8 mouse cellular contexts compared by ENCODE assay signal in genomic region chr17:25795609-25796092, GRCm38 (mm10). TPM values are rescaled to one million over a fixed set of nuclear protein-coding genes. Genes with fewer than 3 reads are reported as not detected.
DNase-seq lines count a peak whose midpoint lies in the region; ATAC-seq and TF ChIP-seq lines count a peak whose summit lies in the region.

TSS of gene AC134908.4 (minus strand) at chr17:25795659.

- TF ChIP-seq CTCF in G1E (IDR thresholded peaks at IDR 0.05; ENCODE audit: low read depth, low read length): no peak
- TF ChIP-seq CTCF in liver, postnatal 0 days (IDR thresholded peaks at IDR 0.05; ENCODE audit: low read depth): no peak

- H3K36me3 ChIP-seq in G1E (replicated peaks): peaks cover 39% of the 10 kb centered on the region
- H3K36me3 ChIP-seq in forebrain, embryonic 13.5 days (ENCODE audit: poor library complexity, severe bottlenecking): 0 out of 2 replicates have a peak, but pooled peaks cover under 1% of the 10 kb centered on the region
- H3K36me3 ChIP-seq in kidney, embryonic 15.5 days: 0 out of 2 replicates have a peak, but pooled peaks cover 5% of the 10 kb centered on the region
- no peaks in the 10 kb centered on the region for H3K36me3 ChIP-seq in liver, postnatal 0 days (replicated peaks; ENCODE audit: insufficient read depth, low read length)

- H3K4me3 ChIP-seq in G1E (ENCODE audit: low read depth, low read length): peak within 1 kb of the TSS; percentile 89
- peak within 1 kb of the TSS; percentile 74 for H3K4me3 ChIP-seq in forebrain, embryonic 13.5 days
- peak within 1 kb of the TSS; percentile 67 for H3K4me3 ChIP-seq in kidney, embryonic 15.5 days (replicated peaks)
- peak within 1 kb of the TSS; percentile 89 for H3K4me3 ChIP-seq in liver, postnatal 0 days (ENCODE audit: low read depth, low read length)

- no peaks in the 10 kb centered on the region for H3K9me3 ChIP-seq in G1E (replicated peaks)
- no peaks in the 10 kb centered on the region for H3K9me3 ChIP-seq in forebrain, embryonic 13.5 days (replicated peaks)
- no peaks in the 10 kb centered on the region for H3K9me3 ChIP-seq in kidney, embryonic 15.5 days (replicated peaks)
- no peaks in the 10 kb centered on the region for H3K9me3 ChIP-seq in liver, postnatal 0 days (ENCODE audit: low read length)

- H3K27me3 ChIP-seq in G1E (ENCODE audit: insufficient read depth, low read length): no peaks in the 10 kb centered on the region
- no peaks in the 10 kb centered on the region for H3K27me3 ChIP-seq in forebrain, embryonic 13.5 days
- H3K27me3 ChIP-seq in kidney, embryonic 15.5 days: 0 out of 2 replicates have a peak, but pooled peaks cover 3% of the 10 kb centered on the region
- H3K27me3 ChIP-seq in liver, postnatal 0 days (ENCODE audit: insufficient read depth, low read length): no peaks in the 10 kb centered on the region

- no peak for TF ChIP-seq EP300 in liver, postnatal 0 days (IDR thresholded peaks at IDR 0.05; ENCODE audit: low read depth)

- DNase-seq in frontal cortex, adult 2 months (ENCODE audit: extremely low spot score in 1 of 2, low spot score in 1 of 2): peak; percentile 59 to 66
- DNase-seq in frontal cortex, postnatal 14 days (ENCODE audit: low spot score in 2 of 2): no peak
- no peak for DNase-seq in G1E (ENCODE audit: low spot score)
- no peak for DNase-seq in liver, postnatal 0 days
- DNase-seq in telencephalon, adult 2 months (ENCODE audit: low read depth, low spot score): peak; percentile 58

- WGBS in forebrain, embryonic 13.5 days: 5% methylated on average over 6 of the region's 6 CpGs
- WGBS in kidney, embryonic 15.5 days: 11% methylated on average over 6 of the region's 6 CpGs
- WGBS in liver, postnatal 0 days (ENCODE audit: insufficient replicate concordance): 46% methylated on average over 6 of the region's 6 CpGs

- H3K4me1 ChIP-seq in G1E (ENCODE audit: insufficient read depth, low read depth, low read length): peaks cover 64% of the 10 kb centered on the region
- H3K4me1 ChIP-seq in forebrain, embryonic 13.5 days: peaks cover 67% of the 10 kb centered on the region
- H3K4me1 ChIP-seq in kidney, embryonic 15.5 days: peaks cover 60% of the 10 kb centered on the region
- H3K4me1 ChIP-seq in liver, postnatal 0 days (ENCODE audit: insufficient read depth): peaks cover 27% of the 10 kb centered on the region

- H3K4me2 ChIP-seq in forebrain, embryonic 13.5 days: peak within 1 kb of the TSS; percentile 94
- H3K4me2 ChIP-seq in kidney, embryonic 15.5 days: peak within 1 kb of the TSS; percentile 93
- H3K4me2 ChIP-seq in liver, postnatal 0 days (ENCODE audit: low read depth, low read length): peak within 1 kb of the TSS; percentile 98

- no peak for ATAC-seq in G1E (ENCODE audit: extremely low read depth, insufficient number of reproducible peaks, low FRiP score, poor library complexity, severe bottlenecking)
- no peak for ATAC-seq in forebrain, embryonic 13.5 days
- ATAC-seq in kidney, embryonic 15.5 days (replicated peaks; ENCODE audit: low FRiP score): peak; percentile 34
- no peak for ATAC-seq in liver, postnatal 0 days
- ATAC-seq in activated CD4-positive, CD25-positive, alpha-beta regulatory T cell, adult 4 months: no peak

- H3K27ac ChIP-seq in forebrain, embryonic 13.5 days: peak within 1 kb of the TSS; percentile 94
- H3K27ac ChIP-seq in kidney, embryonic 15.5 days: peak within 1 kb of the TSS; percentile 56
- H3K27ac ChIP-seq in liver, postnatal 0 days (ENCODE audit: low read depth): no peak within 1 kb of the TSS

- H3K9ac ChIP-seq in forebrain, embryonic 13.5 days: peak within 1 kb of the TSS; percentile 75
- H3K9ac ChIP-seq in kidney, embryonic 15.5 days: peak within 1 kb of the TSS; percentile 65
- peak within 1 kb of the TSS; percentile 72 for H3K9ac ChIP-seq in liver, postnatal 0 days (replicated peaks)

RNA-seq across cellular contexts. Expression of gene AC134908.4, which starts in this region (rescaled TPM):
- polyA plus RNA-seq in frontal cortex, adult 2 months (2012; rRNA removed): 1.4 and 2.0 TPM in 2 replicates
- total RNA-seq in G1E (2014; fragmentation: Nextera tagmentation) (not detected in 2 replicates), G1E (2017) (not detected in 2 replicates)
- not detected in 2 replicates for polyA plus RNA-seq in G1E (2012)
- 1.8 TPM in 1 of 2 replicates, not detected in the other for polyA plus RNA-seq in forebrain, embryonic 13.5 days (2015; fragmentation: Nextera tagmentation; extraction: Ambion mirVana)
- polyA plus RNA-seq in kidney, embryonic 15.5 days (2015; fragmentation: Nextera tagmentation; extraction: Ambion mirVana): not detected in 2 replicates
- not detected in 2 replicates for polyA plus RNA-seq in liver, postnatal 0 days (2015; fragmentation: Nextera tagmentation; extraction: Ambion mirVana)
- polyA plus RNA-seq in activated CD4-positive, CD25-positive, alpha-beta regulatory T cell, adult 4 months (2017; shearing (Covaris generic)): not detected

Comparison
In these comparisons a context has a peak if more than half of its experiments do, and no peak if none do; other contexts are left out.
1. DNase-seq: peak in frontal cortex, adult 2 months (2 of 2) and telencephalon, adult 2 months (single experiment); none in frontal cortex, postnatal 14 days (0 of 2), G1E (single experiment) and liver, postnatal 0 days (single experiment).
2. Peak in ATAC-seq, H3K4me3 ChIP-seq, H3K27ac ChIP-seq, H3K9ac ChIP-seq and H3K4me2 ChIP-seq in kidney, embryonic 15.5 days; RNA of the gene not detected or under 1 TPM.
3. Peak in every context shown above with its lines, with median percentiles within 50 percentile points of each other: H3K4me3 ChIP-seq, H3K4me2 ChIP-seq and H3K9ac ChIP-seq.